Mouse (Mus musculus): ENCODE measurements around the gene Gm45753. TPM values are rescaled to one million over a fixed set of nuclear protein-coding genes. Genes with fewer than 3 reads are reported as not detected.

Gm45753 gene
- polyA plus RNA-seq, 2 experiments = not detected

- WGBS = 34% methylated on average over 8 of the region's 8 CpGs
- no peaks in the 10 kb centered on the region for H3K36me3 ChIP-seq (ENCODE audit: control insufficient read depth, insufficient read depth, low read length)
- no peaks in the 10 kb centered on the region for H3K4me1 ChIP-seq (ENCODE audit: control insufficient read depth, insufficient read depth, low read length)
- H3K27me3 ChIP-seq (ENCODE audit: control insufficient read depth, insufficient read depth, low read length) = no peaks in the 10 kb centered on the region
- ATAC-seq (ENCODE audit: low FRiP score, low read depth) = peak; percentile 44; the same call in 1 of the 2 replicates
- no peak overlapping the region for H3K27ac ChIP-seq (replicated peaks; ENCODE audit: low read depth, low read length)
- no peak for TF ChIP-seq POLR2A (IDR thresholded peaks at IDR 0.05; ENCODE audit: borderline replicate concordance, extremely low read depth, insufficient read depth, insufficient read length)
- no peak overlapping the region for H3K4me3 ChIP-seq (replicated peaks; ENCODE audit: low read length)
- DNase-seq (ENCODE audit: low spot score) = peak; percentile 34
- H3K9me3 ChIP-seq (ENCODE audit: control insufficient read depth, low read length) = no peaks in the 10 kb centered on the region
- H3K9ac ChIP-seq (ENCODE audit: low read depth, low read length, severe bottlenecking) = no peak overlapping the region
- no peak overlapping the region for H3K4me2 ChIP-seq (replicated peaks; ENCODE audit: low read depth, low read length, severe bottlenecking)
Measured at GRCm38 (mm10) chr8:45302390-45302789, 5.9 kb downstream of the Gm45753 start.

DNA sequence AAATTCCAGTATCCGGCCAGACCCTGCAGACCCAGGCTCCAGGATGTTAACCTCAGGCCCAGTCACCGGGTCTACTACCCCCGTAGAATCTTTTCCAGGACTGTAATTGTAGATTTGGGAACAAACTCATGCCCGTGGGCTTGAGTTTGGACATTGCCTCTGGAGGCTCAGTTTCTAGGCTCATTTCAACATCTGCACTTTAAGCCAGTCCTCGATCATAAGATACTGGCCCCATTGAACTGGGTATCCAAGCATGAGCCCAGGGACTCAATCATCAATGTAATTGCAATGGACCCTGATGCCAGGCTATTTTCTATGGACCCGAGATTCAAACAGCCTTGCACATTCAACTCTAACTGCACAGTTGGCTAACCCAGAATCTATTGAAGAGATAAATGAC, 13.0 kb downstream of the Gm45753 start:
- ATAC-seq (ENCODE audit: low FRiP score, low read depth) (no peak), DNase-seq (ENCODE audit: low spot score) (no peak)
- H3K4me3 ChIP-seq (replicated peaks; ENCODE audit: low read length) = no peak overlapping the region
- no peak overlapping the region for H3K27ac ChIP-seq (replicated peaks; ENCODE audit: low read depth, low read length)
- 91% methylated on average over 6 of the region's 6 CpGs for WGBS
- H3K36me3 ChIP-seq (ENCODE audit: control insufficient read depth, insufficient read depth, low read length) = no peaks in the 10 kb centered on the region
- no peaks in the 10 kb centered on the region for H3K4me1 ChIP-seq (ENCODE audit: control insufficient read depth, insufficient read depth, low read length)
- no peak for TF ChIP-seq POLR2A (IDR thresholded peaks at IDR 0.05; ENCODE audit: borderline replicate concordance, extremely low read depth, insufficient read depth, insufficient read length)
- H3K9me3 ChIP-seq (ENCODE audit: control insufficient read depth, low read length) = no peaks in the 10 kb centered on the region
- no peaks in the 10 kb centered on the region for H3K27me3 ChIP-seq (ENCODE audit: control insufficient read depth, insufficient read depth, low read length)
- no peak overlapping the region for H3K4me2 ChIP-seq (replicated peaks; ENCODE audit: low read depth, low read length, severe bottlenecking)
- H3K9ac ChIP-seq (ENCODE audit: low read depth, low read length, severe bottlenecking) = no peak overlapping the region

GRCm38 (mm10) chr8:45294687-45295086, 13.6 kb downstream of the Gm45753 start, which contains the start of gene Klkb1:
TSS of gene Klkb1 (minus strand) at chr8:45294859.
- Histone ChIP-seq H3K4me2 (replicated peaks; ENCODE audit: low read depth, low read length, severe bottlenecking) (no peak within 1 kb of the TSS), H3K9ac (ENCODE audit: low read depth, low read length, severe bottlenecking) (no peak within 1 kb of the TSS), H3K27me3 (ENCODE audit: control insufficient read depth, insufficient read depth, low read length) (no peaks in the 10 kb centered on the region), H3K4me3 (replicated peaks; ENCODE audit: low read length) (no peak within 1 kb of the TSS), H3K9me3 (ENCODE audit: control insufficient read depth, low read length) (no peaks in the 10 kb centered on the region), H3K36me3 (ENCODE audit: control insufficient read depth, insufficient read depth, low read length) (no peaks in the 10 kb centered on the region), H3K4me1 (ENCODE audit: control insufficient read depth, insufficient read depth, low read length) (no peaks in the 10 kb centered on the region), H3K27ac (replicated peaks; ENCODE audit: low read depth, low read length) (no peak within 1 kb of the TSS)
- TF ChIP-seq POLR2A (IDR thresholded peaks at IDR 0.05; ENCODE audit: borderline replicate concordance, extremely low read depth, insufficient read depth, insufficient read length) = no peak
- 93% methylated on average over 7 of the region's 7 CpGs for WGBS
- ATAC-seq (ENCODE audit: low FRiP score, low read depth) = no peak
- no peak for DNase-seq (ENCODE audit: low spot score)

GRCm38 (mm10) chr8:45291790-45292189, 16.5 kb downstream of the Gm45753 start:
- Histone ChIP-seq H3K9ac (ENCODE audit: low read depth, low read length, severe bottlenecking) (no peak overlapping the region), H3K9me3 (ENCODE audit: control insufficient read depth, low read length) (no peaks in the 10 kb centered on the region), H3K4me1 (ENCODE audit: control insufficient read depth, insufficient read depth, low read length) (no peaks in the 10 kb centered on the region), H3K27ac (replicated peaks; ENCODE audit: low read depth, low read length) (no peak overlapping the region), H3K27me3 (ENCODE audit: control insufficient read depth, insufficient read depth, low read length) (no peaks in the 10 kb centered on the region), H3K36me3 (ENCODE audit: control insufficient read depth, insufficient read depth, low read length) (no peaks in the 10 kb centered on the region), H3K4me2 (replicated peaks; ENCODE audit: low read depth, low read length, severe bottlenecking) (no peak overlapping the region), H3K4me3 (replicated peaks; ENCODE audit: low read length) (no peak overlapping the region)
- 78% methylated on average over 2 of the region's 2 CpGs for WGBS
- DNase-seq (ENCODE audit: low spot score) = no peak
- no peak for ATAC-seq (ENCODE audit: low FRiP score, low read depth)
- no peak for TF ChIP-seq POLR2A (IDR thresholded peaks at IDR 0.05; ENCODE audit: borderline replicate concordance, extremely low read depth, insufficient read depth, insufficient read length)

DNA sequence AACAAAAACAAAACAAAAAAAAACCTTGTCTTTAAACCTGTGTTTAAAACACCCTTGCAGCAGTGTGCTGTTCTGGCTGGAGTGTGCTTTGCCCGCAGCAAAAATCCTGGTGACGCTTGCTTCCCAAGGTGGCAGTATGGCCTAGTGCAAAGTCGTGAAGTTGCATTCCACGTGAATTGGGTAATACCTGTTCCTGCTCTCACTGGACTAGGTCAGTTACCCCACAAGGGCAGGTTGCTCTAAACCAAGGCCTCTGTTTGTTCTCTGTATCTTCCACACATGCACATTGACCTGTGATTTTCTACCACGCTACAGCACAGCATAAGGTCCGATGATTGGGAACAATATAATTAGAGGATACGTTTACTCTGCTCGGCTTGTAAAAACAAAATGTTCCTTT, 26.6 kb downstream of the Gm45753 start:
- no peak for ATAC-seq (ENCODE audit: low FRiP score, low read depth)
- DNase-seq (ENCODE audit: low spot score) = no peak
- WGBS = 65% methylated on average over 8 of the region's 8 CpGs
- H3K4me3 ChIP-seq (replicated peaks; ENCODE audit: low read length) = no peak overlapping the region
- H3K27me3 ChIP-seq (ENCODE audit: control insufficient read depth, insufficient read depth, low read length) = no peaks in the 10 kb centered on the region
- TF ChIP-seq POLR2A (IDR thresholded peaks at IDR 0.05; ENCODE audit: borderline replicate concordance, extremely low read depth, insufficient read depth, insufficient read length) = no peak
- no peak overlapping the region for H3K27ac ChIP-seq (replicated peaks; ENCODE audit: low read depth, low read length)
- no peak overlapping the region for H3K9ac ChIP-seq (ENCODE audit: low read depth, low read length, severe bottlenecking)
- H3K4me1 ChIP-seq (ENCODE audit: control insufficient read depth, insufficient read depth, low read length) = no peaks in the 10 kb centered on the region
- no peaks in the 10 kb centered on the region for H3K36me3 ChIP-seq (ENCODE audit: control insufficient read depth, insufficient read depth, low read length)
- no peak overlapping the region for H3K4me2 ChIP-seq (replicated peaks; ENCODE audit: low read depth, low read length, severe bottlenecking)
- no peaks in the 10 kb centered on the region for H3K9me3 ChIP-seq (ENCODE audit: control insufficient read depth, low read length)

- Histone ChIP-seq H3K27ac (replicated peaks; ENCODE audit: low read depth, low read length) (no peak overlapping the region), H3K4me1 (ENCODE audit: control insufficient read depth, insufficient read depth, low read length) (no peaks in the 10 kb centered on the region), H3K27me3 (ENCODE audit: control insufficient read depth, insufficient read depth, low read length) (no peaks in the 10 kb centered on the region), H3K4me2 (replicated peaks; ENCODE audit: low read depth, low read length, severe bottlenecking) (no peak overlapping the region), H3K36me3 (ENCODE audit: control insufficient read depth, insufficient read depth, low read length) (no peaks in the 10 kb centered on the region), H3K9me3 (ENCODE audit: control insufficient read depth, low read length) (no peaks in the 10 kb centered on the region), H3K4me3 (replicated peaks; ENCODE audit: low read length) (no peak overlapping the region), H3K9ac (ENCODE audit: low read depth, low read length, severe bottlenecking) (no peak overlapping the region)
- 67% methylated on average over 3 of the region's 3 CpGs for WGBS
- ATAC-seq (ENCODE audit: low FRiP score, low read depth) = no peak
- DNase-seq (ENCODE audit: low spot score) = no peak
- TF ChIP-seq POLR2A (IDR thresholded peaks at IDR 0.05; ENCODE audit: borderline replicate concordance, extremely low read depth, insufficient read depth, insufficient read length) = no peak
Measured at GRCm38 (mm10) chr8:45277453-45277852, 30.8 kb downstream of the Gm45753 start.
